Mouse (Mus musculus) cerebellum, adult 2 months (tissue): ENCODE data around the gene Cox7a2.

Experiments used
- CTCF ChIP-seq: fragments of 200-500 bp; IDR thresholded peaks from 2 replicates; pipeline ENCODE4 v1.5.1; 2011; ENCODE audit warnings: low read depth, mild to moderate bottlenecking, control low read depth, low read length, moderate library complexity, borderline replicate concordance; ENCODE audit not compliant: insufficient read depth
- POLR2A ChIP-seq: fragments of 200-500 bp; IDR thresholded peaks from 2 replicates; pipeline ENCODE4 v1.6.1; 2011; ENCODE audit warnings: low read length, control low read depth, borderline replicate concordance; ENCODE audit not compliant: insufficient read depth

GRCm38 (mm10) chr9:79805426-79805825 is 45.7 kb upstream of the Cox7a2 start:
- no peak for TF ChIP-seq CTCF
- TF ChIP-seq POLR2A, result no peak
